Mouse (Mus musculus) kidney, postnatal 0 days (tissue): ENCODE results near the gene Pabpn1l. TPM values are rescaled to one million over a fixed set of nuclear protein-coding genes. Genes with fewer than 3 reads are reported as not detected.
A peak's percentile ranks its signal among the peaks of the same experiment; 100 is the strongest.

Experiments used
- ATAC-seq: fragments of 200-750 bp; cut with Nextera tagmentation; replicated peaks from 2 replicates; pipeline ENCODE4 v1.8.0; 2017; ENCODE audit warnings: low read depth, moderate number of reproducible peaks, moderate TSS enrichment, moderate library complexity; ENCODE audit not compliant: low FRiP score
- DNase-seq: peaks from one replicate; pipeline ENCODE4 v3.0.0-alpha.2; 2016; ENCODE audit warnings: low spot score
- H3K27ac ChIP-seq: fragments of 300-500 bp; sonication (generic); 2 replicates; pipeline ENCODE4 v1.5.1; 2014; ENCODE audit warnings: mild to moderate bottlenecking
- H3K27me3 ChIP-seq: fragments of 300-500 bp; sonication (generic); 2 replicates; pipeline ENCODE4 v1.6.1; 2014; ENCODE audit warnings: low read length, mixed read lengths; ENCODE audit not compliant: insufficient read depth
- H3K36me3 ChIP-seq: fragments of 300-500 bp; sonication (generic); 2 replicates; pipeline ENCODE4 v1.6.1; 2014; ENCODE audit warnings: low read length, mixed read lengths; ENCODE audit not compliant: insufficient read depth
- H3K4me1 ChIP-seq: fragments of 300-500 bp; sonication (generic); replicated peaks from 2 replicates; pipeline ENCODE4 v1.6.1; 2014; ENCODE audit warnings: antibody characterized with exemption, low read length, mixed read lengths; ENCODE audit not compliant: insufficient read depth
- H3K4me2 ChIP-seq: fragments of 300-500 bp; sonication (generic); 2 replicates; pipeline ENCODE4 v1.6.1; 2014; ENCODE audit warnings: mild to moderate bottlenecking, low read length, moderate library complexity, mixed read lengths
- H3K4me3 ChIP-seq: fragments of 300-500 bp; sonication (generic); replicated peaks from 2 replicates; pipeline ENCODE4 v1.5.1; 2014; ENCODE audit warnings: low read depth, low read length
- H3K9ac ChIP-seq: fragments of 300-500 bp; sonication (generic); 2 replicates; pipeline ENCODE4 v1.6.1; 2014; ENCODE audit warnings: low read depth, low read length
- H3K9me3 ChIP-seq: fragments of 300-500 bp; sonication (generic); replicated peaks from 2 replicates; pipeline ENCODE4 v1.6.1; 2016; ENCODE audit warnings: low read length, inconsistent platforms, mixed read lengths
- CTCF ChIP-seq: IDR thresholded peaks from 2 replicates; pipeline ENCODE4 v1.5.1; 2016; ENCODE audit warnings: antibody characterized with exemption, low read depth, mild to moderate bottlenecking, moderate library complexity
- WGBS: fragments of 180-500 bp; shearing (Covaris S2); extraction: QIAGEN DNeasy Blood & Tissue Kit; methylation state at CpG from one replicate; pipeline ENCODE4 v1.1.7; 2014; 5-methylcytosine and 5-hydroxymethylcytosine counted together
- polyA plus RNA-seq: library from polyadenylated mRNA; unstranded; fragments of >200 nt; fragmentation: Nextera tagmentation; extraction: Ambion mirVana; gene quantifications from 2 replicates; pipeline ENCODE4 v1.2.1, GENCODE M21; 2015

Pabpn1l gene
- polyA plus RNA-seq, 1 experiment from 2014 or later: 0.22 TPM

DNA sequence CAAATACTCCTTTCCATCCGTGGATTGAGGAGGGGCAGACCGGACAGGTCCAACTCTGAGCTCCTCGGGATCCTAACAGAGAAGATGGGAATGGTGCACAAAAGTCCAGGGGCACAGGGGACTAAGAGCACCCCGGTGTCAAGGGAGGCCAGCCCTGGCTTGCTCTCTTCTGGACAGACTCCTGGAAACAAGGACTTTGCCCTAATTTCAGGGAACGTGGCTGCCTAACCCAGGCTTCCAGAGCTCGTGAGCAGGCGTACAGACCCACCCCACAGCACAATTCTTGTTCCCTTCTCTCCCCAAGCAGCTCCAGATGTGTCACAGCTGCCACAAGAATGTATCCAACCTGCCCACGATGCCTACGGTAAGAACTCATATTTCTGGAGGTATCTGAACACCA lies 3.3 kb upstream of the Pabpn1l start:
- no peak overlapping the region for H3K4me3 ChIP-seq

DNA sequence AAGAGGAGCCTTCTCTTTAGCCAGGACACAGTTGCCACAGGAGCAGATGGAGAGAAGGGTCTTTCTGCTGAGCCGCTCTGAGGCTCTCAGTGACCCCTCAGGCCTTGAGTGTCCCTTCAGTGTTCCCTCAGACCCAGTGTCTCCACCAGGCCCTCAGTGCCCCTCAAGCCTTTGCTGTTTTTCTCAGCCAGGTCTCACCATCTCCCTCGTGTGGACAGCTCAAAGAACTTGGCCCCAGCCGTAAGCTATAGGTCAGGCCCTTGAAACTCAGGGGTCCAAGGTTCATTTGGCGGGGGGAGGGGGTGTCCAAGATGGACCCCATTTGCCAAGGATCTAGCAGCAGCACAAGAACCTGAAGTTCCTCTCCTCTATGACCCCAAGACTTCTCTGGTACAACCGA lies 2.1 kb upstream of the Pabpn1l start:
- peak; percentile 46; the same call in 1 of the 2 replicates for TF ChIP-seq CTCF
- H3K27me3 ChIP-seq: no peaks in the 10 kb centered on the region
- H3K4me3 ChIP-seq: no peak overlapping the region
- no peaks in the 10 kb centered on the region for H3K36me3 ChIP-seq
- H3K9me3 ChIP-seq: no peaks in the 10 kb centered on the region
- DNase-seq: no peak
- no peak overlapping the region for H3K9ac ChIP-seq
- no peak overlapping the region for H3K27ac ChIP-seq
- H3K4me1 ChIP-seq: peaks cover 13% of the 10 kb centered on the region
- no peak for ATAC-seq
- no peak overlapping the region for H3K4me2 ChIP-seq
- 70% methylated on average over 5 of the region's 5 CpGs for WGBS

More for the DNA sequence above, 3.3 kb upstream of the Pabpn1l start:
- Histone ChIP-seq H3K27me3 (no peaks in the 10 kb centered on the region), H3K9ac (no peak overlapping the region), H3K36me3 (no peaks in the 10 kb centered on the region), H3K4me2 (no peak overlapping the region), H3K9me3 (no peaks in the 10 kb centered on the region), H3K4me1 (peaks cover 6% of the 10 kb centered on the region), H3K27ac (no peak overlapping the region)
- no peak for DNase-seq
- no peak for ATAC-seq
- TF ChIP-seq CTCF: no peak
- WGBS: 80% methylated on average over 9 of the region's 9 CpGs

DNA sequence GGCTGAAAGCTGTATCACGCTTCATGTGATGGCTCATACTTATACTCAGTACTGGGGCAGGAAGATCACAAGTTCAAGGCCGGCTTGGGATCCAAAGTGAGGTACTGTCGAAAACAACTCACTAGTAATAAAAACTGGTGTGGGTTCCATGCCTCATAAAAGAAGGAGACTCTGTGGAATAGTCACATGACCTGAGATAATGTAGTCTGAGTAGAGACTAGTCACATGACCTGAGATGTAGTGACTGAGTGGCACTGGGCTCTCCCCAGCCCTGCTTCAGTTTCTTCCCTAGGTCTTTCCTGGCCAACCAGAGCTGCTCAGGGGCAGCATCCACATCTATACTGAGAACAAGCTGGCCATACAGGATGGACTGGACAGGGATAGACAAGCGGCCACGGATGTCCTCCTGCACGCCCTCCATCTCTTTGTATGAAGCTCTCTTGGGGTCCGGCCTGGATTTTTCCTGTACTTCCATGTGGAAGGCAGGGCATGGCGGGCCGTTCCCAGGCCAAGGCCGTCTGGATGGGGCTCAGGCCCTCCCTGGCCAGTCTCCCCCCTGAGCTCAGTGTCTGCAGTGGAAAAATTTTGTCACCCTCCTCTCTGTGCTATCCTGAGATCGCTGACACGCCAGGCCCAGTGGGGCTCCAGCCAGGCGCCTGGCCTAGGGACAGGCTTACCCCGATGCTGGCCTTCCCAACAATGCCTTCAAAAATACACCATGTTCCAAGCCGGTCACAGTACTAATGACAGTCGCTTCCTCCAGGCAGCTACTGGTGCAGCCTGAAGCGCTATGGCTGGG lies 1.5 kb upstream of the Pabpn1l start:
- no peak for DNase-seq
- 93% methylated on average over 17 of the region's 17 CpGs for WGBS
- Histone ChIP-seq H3K36me3 (no peaks in the 10 kb centered on the region), H3K9ac (no peak overlapping the region), H3K4me1 (peaks cover 13% of the 10 kb centered on the region), H3K27me3 (no peaks in the 10 kb centered on the region), H3K4me2 (no peak overlapping the region), H3K4me3 (no peak overlapping the region), H3K9me3 (no peaks in the 10 kb centered on the region), H3K27ac (no peak overlapping the region)
- no peak for TF ChIP-seq CTCF
- ATAC-seq: no peak

DNA sequence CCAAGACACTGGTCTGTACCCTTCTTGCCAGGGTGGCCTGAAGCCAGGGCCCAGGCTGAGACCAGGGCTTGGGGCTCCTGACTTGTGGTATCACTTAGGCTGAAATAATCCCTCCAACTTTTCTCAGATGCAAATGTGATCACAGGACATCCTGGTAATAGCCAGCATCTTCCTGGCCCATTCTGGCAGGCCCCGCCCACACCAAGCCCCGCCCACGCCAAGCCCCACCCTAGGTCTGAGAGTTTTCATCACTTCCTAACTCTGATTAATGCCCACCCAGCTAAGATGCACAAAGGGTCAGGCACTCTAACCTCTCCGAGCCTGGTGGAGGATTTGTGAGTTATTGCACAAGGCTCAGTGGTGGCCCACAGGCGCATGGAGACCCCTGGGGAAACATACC lies 2.1 kb downstream of the Pabpn1l start:
- Histone ChIP-seq H3K9ac (no peak overlapping the region), H3K27me3 (no peaks in the 10 kb centered on the region), H3K4me1 (peaks cover 13% of the 10 kb centered on the region), H3K27ac (no peak overlapping the region), H3K9me3 (no peaks in the 10 kb centered on the region), H3K4me2 (no peak overlapping the region), H3K4me3 (no peak overlapping the region), H3K36me3 (no peaks in the 10 kb centered on the region)
- no peak for ATAC-seq
- no peak for DNase-seq
- 24% methylated on average over 5 of the region's 5 CpGs for WGBS
- TF ChIP-seq CTCF: no peak

DNA sequence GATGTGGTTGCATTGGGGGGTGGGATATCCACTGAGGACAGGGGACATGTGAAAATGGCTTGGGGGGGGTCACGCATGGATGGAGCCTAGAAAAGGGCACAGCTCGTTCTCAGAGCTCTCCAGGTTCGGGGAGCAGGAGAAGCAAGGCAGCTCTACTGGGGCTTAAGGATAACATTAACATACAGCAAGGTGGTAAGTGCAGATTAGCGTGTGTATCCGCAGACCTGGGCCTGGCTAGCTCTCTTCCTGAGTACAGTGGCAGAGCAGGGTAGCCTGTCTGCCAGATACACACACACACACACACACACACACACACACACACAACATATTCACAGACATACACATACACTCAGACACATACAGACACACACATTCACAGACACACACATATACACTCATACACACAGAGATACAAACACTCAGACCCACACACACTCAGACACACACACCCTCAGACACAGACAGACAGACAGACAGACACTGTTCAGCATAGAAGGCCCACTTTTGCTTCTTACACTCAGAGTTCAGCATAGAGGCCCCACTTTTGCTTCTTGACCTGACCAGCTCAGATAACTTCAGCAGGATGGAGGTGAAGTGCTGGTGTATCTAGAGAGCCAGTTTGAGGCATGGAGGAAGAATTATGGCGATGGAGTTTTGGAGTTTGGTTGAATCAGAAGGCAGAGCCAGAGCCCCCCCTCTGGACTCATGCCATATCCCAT lies 3.7 kb downstream of the Pabpn1l start:
- ATAC-seq (no peak), DNase-seq (no peak)
- Histone ChIP-seq H3K27me3 (no peaks in the 10 kb centered on the region), H3K27ac (no peak overlapping the region), H3K4me1 (peaks cover 13% of the 10 kb centered on the region), H3K9me3 (no peaks in the 10 kb centered on the region), H3K4me3 (no peak overlapping the region), H3K36me3 (0 out of 2 replicates have a peak, but pooled peaks cover 3% of the 10 kb centered on the region), H3K9ac (no peak overlapping the region), H3K4me2 (no peak overlapping the region)
- 73% methylated on average over 6 of the region's 6 CpGs for WGBS
- no peak for TF ChIP-seq CTCF

DNA sequence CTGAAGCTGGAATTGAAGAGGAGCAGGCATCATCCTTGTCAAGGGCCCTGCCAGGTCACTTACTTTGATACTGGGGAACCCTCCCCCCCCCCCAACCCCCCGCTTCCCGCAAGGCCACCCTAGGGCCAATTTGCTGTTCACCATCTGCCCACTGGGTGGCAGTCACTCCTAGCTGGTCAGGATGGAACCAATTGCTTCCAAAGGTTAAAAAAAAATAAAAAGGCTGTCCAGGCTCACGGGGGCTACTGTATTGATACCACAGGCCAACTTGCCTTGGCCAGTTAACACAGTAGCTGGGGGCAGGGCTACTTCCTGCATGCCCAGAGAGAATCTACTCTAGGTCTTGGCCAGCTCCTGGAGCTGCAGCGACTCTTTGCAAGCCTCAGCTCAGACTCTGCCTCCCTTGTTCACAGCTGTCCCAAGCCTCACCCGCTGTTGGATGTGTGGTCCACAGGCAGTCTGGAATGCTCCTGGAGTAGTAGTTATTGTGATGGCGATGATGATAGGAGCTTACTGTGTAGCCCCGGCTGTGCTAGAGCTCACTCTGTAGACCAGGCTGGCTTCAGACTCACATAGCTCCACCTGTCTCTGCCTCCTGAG lies 4.5 kb downstream of the Pabpn1l start:
- no peak overlapping the region for H3K4me3 ChIP-seq
- no peak overlapping the region for H3K4me2 ChIP-seq
- ATAC-seq: no peak; the same call in 1 of the 2 replicates
- peak; percentile 71 for TF ChIP-seq CTCF
- H3K4me1 ChIP-seq: peaks cover 13% of the 10 kb centered on the region
- H3K27ac ChIP-seq: no peak overlapping the region
- H3K9ac ChIP-seq: no peak overlapping the region
- 0 out of 2 replicates have a peak, but pooled peaks cover 3% of the 10 kb centered on the region for H3K36me3 ChIP-seq
- H3K27me3 ChIP-seq: no peaks in the 10 kb centered on the region
- peak; percentile 90 for DNase-seq
- H3K9me3 ChIP-seq: no peaks in the 10 kb centered on the region
- WGBS: 39% methylated on average over 5 of the region's 7 CpGs
